Mouse (Mus musculus): ENCODE data around the gene Sdk1.

Sdk1 gene

GRCm38 (mm10) chr5:141625401-141625800, 384.1 kb downstream of the Sdk1 start:
- no peak for TF ChIP-seq GATA4 (IDR thresholded peaks at IDR 0.05; ENCODE audit: insufficient replicate concordance, low read length)

DNA sequence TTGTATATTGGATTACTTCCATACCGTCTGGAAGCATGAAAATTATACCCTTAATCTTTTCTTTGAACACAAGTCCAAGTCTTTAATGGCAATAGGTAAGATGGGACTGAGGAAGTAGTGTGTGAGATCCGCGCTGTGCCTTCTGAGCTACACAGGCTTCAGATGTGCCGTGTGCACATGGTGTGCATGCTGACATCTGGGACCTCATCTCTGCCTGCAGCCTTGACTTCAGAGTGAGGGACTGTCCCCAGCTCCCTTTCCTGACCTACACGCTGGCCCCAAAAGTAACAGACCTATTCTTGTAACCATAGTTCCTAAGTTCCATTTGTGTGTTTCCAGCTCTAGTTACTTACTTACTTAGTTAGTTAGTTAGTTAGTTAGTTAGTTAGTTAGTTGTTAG, 390.4 kb downstream of the Sdk1 start:
- TF ChIP-seq GATA4 (IDR thresholded peaks at IDR 0.05; ENCODE audit: insufficient replicate concordance, low read length), result no peak

DNA sequence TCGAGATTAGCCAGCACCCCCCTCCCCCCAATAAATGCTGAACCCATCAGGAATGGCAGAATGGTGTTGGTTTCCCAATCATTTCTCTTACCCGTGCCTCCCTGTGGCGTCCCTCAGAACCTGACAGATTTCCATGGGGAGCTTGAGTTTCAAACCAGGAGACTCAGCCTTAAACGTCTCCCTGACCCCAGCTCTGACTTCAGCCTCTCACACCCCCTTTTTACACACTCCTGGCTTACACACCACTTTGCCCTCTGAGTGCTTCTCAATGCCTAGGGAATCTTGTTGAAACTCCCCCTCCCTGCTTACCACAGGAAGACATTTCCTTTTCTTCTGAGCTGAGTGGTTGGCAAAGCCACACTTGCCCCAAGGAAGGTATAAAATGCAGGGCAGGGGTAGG, 392.0 kb downstream of the Sdk1 start:
- no peak for TF ChIP-seq GATA4 (IDR thresholded peaks at IDR 0.05; ENCODE audit: insufficient replicate concordance, low read length)

- no peak for TF ChIP-seq GATA4 (IDR thresholded peaks at IDR 0.05; ENCODE audit: insufficient replicate concordance, low read length)
Measured at GRCm38 (mm10) chr5:141636406-141636805, 395.1 kb downstream of the Sdk1 start.

DNA sequence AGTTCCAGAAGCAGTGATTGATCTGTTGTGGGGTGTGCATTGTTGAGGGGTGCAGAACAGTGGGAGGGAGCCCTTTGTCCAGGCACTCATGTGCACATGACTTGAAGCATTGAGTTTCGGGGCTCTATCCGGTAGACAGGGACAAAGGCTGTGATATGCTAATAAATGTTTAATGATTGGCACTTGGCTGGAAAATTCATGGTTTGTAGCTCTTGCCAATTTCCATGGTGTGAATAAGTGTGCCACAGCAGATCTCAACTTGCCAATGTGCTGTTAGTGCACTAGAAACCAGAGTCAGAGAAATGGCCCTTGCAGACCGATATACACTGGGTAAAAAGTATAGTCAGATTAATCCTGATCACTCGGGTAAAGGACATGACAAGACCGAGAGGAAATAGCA, 404.4 kb downstream of the Sdk1 start:
- TF ChIP-seq GATA4 (IDR thresholded peaks at IDR 0.05; ENCODE audit: insufficient replicate concordance, low read length), result no peak

- no peak for TF ChIP-seq GATA4 (IDR thresholded peaks at IDR 0.05; ENCODE audit: insufficient replicate concordance, low read length)
Measured at GRCm38 (mm10) chr5:141646621-141647020, 405.3 kb downstream of the Sdk1 start.

DNA sequence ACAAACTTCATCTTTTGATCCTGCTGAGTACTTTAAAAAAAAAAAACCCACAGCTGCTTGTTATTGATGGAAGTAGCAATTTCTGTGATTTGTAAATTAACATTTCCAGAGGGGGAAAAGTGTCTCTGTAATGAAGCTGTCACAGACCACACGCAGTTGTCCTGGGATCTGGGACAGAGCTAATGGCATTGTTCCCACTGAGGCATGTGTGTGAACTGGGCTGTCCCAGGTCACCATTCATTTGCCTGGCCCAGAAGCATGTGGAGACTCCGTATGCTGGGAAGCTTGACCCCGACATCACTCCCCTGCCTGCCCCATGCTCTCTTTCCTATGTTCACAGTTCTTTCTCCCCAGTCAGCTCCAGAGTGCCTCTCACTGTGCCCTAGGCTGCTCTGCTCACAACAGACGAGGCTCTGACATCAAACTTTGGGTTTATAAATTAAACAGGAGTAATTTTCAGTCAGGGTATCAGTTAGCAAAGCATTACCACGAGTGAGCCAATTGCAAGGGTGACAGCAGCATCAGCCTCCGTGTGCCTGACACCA, 408.6 kb downstream of the Sdk1 start:
- no peak for TF ChIP-seq GATA4 (IDR thresholded peaks at IDR 0.05; ENCODE audit: insufficient replicate concordance, low read length)

DNA sequence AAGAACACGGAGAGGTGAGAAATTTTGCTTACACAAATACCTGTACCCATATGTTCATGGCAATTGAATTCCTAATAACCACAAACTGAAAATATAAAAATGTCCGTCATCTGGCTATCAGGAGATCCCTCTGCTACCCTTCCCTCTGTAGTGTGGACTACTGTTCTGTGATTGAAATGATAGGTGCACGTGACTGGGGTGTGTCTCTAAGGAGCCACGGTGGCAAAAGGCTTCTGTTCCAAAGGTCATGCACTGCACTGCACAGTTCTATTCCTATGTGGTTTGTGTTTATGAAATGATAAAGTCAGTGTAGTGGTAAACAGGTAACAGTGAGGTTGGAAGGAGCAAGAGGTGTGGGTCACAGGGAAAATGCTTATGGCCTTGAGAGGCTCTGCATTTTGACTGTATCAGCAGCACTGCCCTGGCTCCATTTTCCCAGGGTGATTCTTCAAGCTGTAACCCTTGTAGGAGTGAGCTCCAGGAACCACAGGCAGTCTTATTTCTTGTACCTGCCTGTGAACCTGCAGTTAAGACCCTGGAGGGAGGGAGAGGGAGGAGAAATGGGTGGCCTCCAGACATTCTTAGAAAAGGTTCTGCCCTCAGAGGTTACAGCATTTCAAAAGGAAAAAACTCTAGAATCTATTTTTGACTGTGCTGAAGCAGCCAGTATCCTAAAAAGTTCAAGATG, 410.5 kb downstream of the Sdk1 start:
- TF ChIP-seq GATA4 (IDR thresholded peaks at IDR 0.05; ENCODE audit: insufficient replicate concordance, low read length), result no peak

DNA sequence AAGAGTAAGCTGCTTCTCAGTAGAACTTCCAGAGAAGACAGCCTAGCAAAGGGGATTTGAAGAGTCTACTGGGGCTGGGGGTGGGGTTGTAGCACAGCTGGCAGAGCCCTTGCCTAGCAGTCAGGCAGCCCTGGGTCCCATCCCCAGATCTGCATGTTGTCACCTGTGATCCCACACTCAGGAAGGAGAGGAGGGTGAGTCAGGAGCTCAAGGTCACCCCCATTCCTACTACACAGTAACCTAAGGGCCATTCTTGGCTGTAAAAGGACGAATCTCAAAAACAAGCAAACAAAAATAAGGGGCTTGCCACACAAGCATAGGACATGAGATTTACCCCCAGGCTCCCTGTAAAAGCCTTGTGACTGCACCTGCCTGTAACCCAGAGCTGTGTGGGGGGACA, 435.1 kb downstream of the Sdk1 start:
- no peak for TF ChIP-seq GATA4 (IDR thresholded peaks at IDR 0.05; ENCODE audit: insufficient replicate concordance, low read length)

- no peak for TF ChIP-seq GATA4 (IDR thresholded peaks at IDR 0.05; ENCODE audit: insufficient replicate concordance, low read length)
Measured at GRCm38 (mm10) chr5:141677034-141677433, 435.7 kb downstream of the Sdk1 start.

GRCm38 (mm10) chr5:141677841-141678240, 436.6 kb downstream of the Sdk1 start:
- no peak for TF ChIP-seq GATA4 (IDR thresholded peaks at IDR 0.05; ENCODE audit: insufficient replicate concordance, low read length)

GRCm38 (mm10) chr5:141686876-141687420, 445.7 kb downstream of the Sdk1 start:
- no peak for TF ChIP-seq GATA4 (IDR thresholded peaks at IDR 0.05; ENCODE audit: insufficient replicate concordance, low read length)

GRCm38 (mm10) chr5:141689442-141690105, 448.3 kb downstream of the Sdk1 start:
- no peak for TF ChIP-seq GATA4 (IDR thresholded peaks at IDR 0.05; ENCODE audit: insufficient replicate concordance, low read length)

- TF ChIP-seq GATA4 (IDR thresholded peaks at IDR 0.05; ENCODE audit: insufficient replicate concordance, low read length), result no peak
Measured at GRCm38 (mm10) chr5:141691482-141691975, 450.2 kb downstream of the Sdk1 start.

- no peak for TF ChIP-seq GATA4 (IDR thresholded peaks at IDR 0.05; ENCODE audit: insufficient replicate concordance, low read length)
Measured at GRCm38 (mm10) chr5:141693716-141694115, 452.4 kb downstream of the Sdk1 start.

GRCm38 (mm10) chr5:141694901-141695300, 453.6 kb downstream of the Sdk1 start:
- no peak for TF ChIP-seq GATA4 (IDR thresholded peaks at IDR 0.05; ENCODE audit: insufficient replicate concordance, low read length)

Measured in liver, adult (tissue).